Mouse (Mus musculus): ENCODE data around the gene Arsb. TPM values are rescaled to one million over a fixed set of nuclear protein-coding genes. Genes with fewer than 3 reads are reported as not detected.

The Arsb gene
- total RNA-seq, 2 experiments from 2014 or later, result 9.5 to 9.6 TPM

DNA sequence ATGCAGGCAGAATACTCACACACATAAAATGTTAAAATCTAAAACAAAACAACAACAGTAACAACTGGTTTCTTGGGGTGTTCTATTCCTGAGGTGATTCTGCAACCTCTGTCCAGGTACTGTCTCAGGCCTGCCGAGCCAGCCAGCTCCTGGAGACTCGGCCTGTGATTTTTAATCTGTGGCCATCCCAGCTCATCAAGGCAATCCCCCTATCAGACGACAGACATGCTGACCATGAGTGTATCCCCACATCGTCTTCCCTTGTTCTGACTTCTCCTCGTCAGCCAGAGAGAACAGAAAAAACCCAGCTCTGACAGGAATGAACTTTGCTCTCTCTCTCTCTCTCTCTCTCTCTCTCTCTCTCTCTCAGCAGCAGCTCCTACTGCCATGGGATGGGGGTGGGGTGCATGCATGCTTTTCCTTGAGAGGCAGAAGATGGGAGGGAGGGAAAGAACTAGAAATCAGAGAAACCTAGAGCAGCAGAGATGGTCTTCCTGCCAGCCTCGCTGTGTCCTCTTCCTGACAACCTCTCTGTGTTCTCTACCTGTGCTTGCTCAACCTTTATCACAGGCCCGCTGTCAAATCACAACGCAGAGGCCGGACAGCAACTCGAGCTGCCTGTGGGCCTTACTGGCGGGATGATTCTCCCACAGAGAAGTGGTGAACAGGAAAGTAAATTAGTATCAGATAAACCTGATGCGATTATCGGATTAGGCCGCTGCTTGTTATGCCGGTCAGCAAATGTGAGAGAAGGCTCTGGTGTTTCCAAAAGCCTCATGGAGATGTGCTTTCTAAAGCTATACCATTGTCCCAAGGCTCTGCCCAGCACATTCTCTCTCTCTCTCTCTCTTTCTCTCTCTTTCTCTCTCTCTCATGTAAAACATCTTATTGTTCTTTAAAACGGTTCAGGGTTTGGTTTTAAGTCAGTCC is 144.5 kb downstream of the Arsb start:
- no peak for DNase-seq
- intact Hi-C loops (cut with DNase I), result no loop called here

GRCm38 (mm10) chr13:93919536-93919935 is 148.1 kb downstream of the Arsb start:
- intact Hi-C loops (cut with DNase I), result loop anchor here (2.0 kb wide), 1 partner anchor 77 kb away; no protein-coding TSS in a partner anchor
- no peak for DNase-seq

DNA sequence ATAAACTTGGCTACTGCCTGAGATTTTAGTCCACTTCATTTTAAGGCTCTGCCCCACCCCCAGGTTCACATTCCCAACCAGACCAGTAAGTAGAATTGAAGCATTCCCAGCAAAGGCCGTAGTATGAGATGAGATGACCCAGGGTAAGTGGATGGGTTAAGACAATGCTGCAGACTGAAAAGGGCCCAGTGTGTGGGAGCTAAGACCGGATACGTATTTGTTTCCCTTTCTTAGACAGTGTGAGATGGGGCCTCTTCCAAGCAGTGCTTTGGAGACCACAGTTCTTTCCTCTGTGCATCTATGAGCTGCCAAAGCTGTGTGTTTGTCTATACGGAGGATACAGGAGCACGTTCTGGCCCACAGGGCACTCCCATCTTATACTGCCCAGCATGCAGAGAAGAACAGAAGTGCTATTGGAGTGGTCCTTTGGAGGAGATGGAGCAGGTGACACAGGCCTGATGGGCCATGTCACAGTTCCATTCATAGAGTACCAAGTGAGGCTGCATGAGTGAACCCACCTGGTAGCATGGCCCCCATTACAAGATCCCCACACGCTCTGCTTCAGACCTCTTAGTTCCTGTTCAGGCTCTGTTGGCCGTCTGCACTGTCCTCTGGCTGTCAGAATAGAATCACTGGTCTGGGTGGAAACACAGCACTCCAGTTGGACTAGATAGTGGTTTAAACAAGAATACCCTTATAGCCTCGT is 148.8 kb downstream of the Arsb start:
- DNase-seq, result no peak
- intact Hi-C loops (cut with DNase I), result loop anchor here (5.0 kb wide), 1 partner anchor 63 kb away; no protein-coding TSS in a partner anchor

- intact Hi-C loops (cut with DNase I), result loop anchor here (5.0 kb wide), 1 partner anchor 64 kb away; no protein-coding TSS in a partner anchor
- DNase-seq, result peak; percentile 49 to 54
Observed at GRCm38 (mm10) chr13:93920786-93921300, 149.4 kb downstream of the Arsb start.

DNA sequence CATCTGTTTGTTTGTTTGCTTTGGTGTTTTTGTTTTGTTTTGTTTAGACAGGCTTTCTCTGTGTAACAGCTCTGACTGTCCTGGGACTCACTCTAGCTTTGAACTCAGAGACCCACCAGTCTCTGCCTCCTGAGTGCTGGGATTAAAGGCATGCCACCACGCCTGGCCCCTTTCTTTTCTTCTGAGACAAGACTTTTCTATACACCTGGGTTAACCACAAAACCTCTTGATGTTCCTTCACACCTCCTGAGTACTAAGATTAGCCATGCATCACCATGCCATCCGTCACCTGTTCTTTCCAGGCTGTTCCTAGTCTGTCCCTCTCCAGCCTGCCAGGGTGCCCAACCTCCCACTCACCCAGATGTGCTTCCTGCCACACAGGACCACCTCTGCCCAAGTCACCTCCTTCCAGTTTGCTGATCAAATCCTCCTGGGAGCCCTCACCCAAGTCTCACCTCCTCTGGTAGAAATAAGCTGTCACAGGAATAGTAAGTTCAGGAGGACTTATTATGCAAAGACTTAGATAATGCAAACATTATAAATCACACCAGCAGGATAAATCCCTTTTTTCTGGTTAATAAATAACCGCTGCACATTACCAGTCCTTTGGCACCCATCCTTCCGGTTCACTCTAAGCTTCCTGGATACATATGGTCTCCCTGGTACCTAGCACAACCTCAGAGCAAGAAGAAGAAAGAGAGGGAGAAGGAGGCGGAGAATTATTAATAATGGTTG is 150.6 kb downstream of the Arsb start:
- DNase-seq, result no peak
- intact Hi-C loops (cut with DNase I), result loop anchor here (5.0 kb wide), 1 partner anchor 65 kb away; no protein-coding TSS in a partner anchor

DNA sequence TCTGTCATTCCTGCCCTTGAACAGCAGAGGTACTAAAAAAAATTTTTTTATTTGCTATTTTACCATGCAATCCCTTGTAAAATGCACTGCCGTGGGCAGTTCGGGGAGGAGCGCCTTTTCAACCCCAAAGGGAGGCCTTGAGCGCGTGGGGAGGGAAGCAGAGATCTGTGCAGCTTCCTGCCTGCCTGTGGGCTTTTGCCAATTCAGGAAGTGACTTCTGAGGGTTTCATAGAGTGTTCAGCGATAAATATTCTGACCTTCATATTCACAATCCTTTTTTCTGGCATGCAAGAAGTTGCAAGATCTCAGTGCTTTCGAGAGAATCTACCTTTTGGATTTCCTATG is 151.1 kb downstream of the Arsb start:
- intact Hi-C loops (cut with DNase I), result loop anchor here (5.0 kb wide), 1 partner anchor 65 kb away; no protein-coding TSS in a partner anchor
- peak; percentile 49 for DNase-seq

DNA sequence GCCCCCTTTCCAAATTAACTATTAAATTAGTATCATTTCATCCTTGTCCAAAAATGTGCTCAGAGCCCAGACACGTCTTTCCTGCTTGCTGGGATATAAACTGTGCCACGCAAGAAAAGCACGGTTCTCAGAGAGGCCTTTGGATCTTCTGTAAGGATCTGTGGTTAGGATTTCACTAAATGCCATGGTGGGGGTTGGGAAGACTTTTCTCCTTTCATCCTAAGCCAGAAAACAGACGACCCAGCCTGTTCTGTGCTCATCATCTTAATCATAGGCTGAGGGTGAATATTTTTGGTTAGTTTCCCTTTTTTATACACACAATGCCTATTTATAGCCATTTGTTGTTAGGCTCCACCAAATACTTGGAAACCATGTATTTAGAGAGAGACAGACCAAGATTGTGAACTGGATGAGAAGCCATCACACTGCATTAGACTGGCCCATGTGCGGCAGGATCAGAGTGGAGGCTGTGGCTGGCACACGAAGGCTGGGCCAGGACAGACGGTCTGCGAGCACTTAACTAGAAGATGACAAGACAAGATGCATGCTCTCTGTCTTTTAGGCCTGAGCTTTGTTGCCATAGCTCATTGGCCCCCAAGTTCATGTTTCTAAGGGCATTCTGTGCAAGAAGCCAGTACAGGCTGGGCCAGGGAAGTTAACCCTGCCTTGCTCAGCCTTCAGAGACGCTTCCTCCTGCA is 153.5 kb downstream of the Arsb start:
- intact Hi-C loops (cut with DNase I), result loop anchor here (5.0 kb wide), 1 partner anchor 68 kb away; no protein-coding TSS in a partner anchor
- DNase-seq, result no peak

- intact Hi-C loops (cut with DNase I), result no loop called here
- DNase-seq, result no peak
Observed at GRCm38 (mm10) chr13:93930561-93931340, 159.3 kb downstream of the Arsb start.

GRCm38 (mm10) chr13:93936455-93936854 is 165.0 kb downstream of the Arsb start:
- peak; percentile 33 to 36 for DNase-seq
- intact Hi-C loops (cut with DNase I), result no loop called here

DNA sequence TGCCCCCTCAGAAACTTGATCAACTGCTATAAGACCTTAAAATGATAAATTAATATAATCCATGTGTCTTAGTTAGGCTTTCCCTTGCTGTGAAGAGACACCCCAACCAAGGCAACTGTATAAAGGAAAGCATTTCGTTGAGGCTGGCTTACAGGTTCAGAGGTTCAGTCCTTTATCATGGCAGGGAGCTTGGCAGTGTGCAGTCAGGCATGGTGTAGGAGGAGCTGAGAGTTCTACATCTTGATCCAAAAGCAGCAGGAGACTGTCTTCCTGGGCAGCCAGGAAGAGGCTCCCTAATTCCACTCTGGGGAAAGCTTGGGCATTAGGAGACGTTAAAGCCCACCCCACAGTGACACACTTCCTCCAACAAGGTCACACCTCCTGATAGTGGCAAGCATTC is 166.7 kb downstream of the Arsb start:
- intact Hi-C loops (cut with DNase I), result no loop called here
- no peak for DNase-seq

- peak; percentile 76 to 79 for DNase-seq
- intact Hi-C loops (cut with DNase I), result no loop called here
Observed at GRCm38 (mm10) chr13:93939363-93940127, 168.1 kb downstream of the Arsb start.

DNA sequence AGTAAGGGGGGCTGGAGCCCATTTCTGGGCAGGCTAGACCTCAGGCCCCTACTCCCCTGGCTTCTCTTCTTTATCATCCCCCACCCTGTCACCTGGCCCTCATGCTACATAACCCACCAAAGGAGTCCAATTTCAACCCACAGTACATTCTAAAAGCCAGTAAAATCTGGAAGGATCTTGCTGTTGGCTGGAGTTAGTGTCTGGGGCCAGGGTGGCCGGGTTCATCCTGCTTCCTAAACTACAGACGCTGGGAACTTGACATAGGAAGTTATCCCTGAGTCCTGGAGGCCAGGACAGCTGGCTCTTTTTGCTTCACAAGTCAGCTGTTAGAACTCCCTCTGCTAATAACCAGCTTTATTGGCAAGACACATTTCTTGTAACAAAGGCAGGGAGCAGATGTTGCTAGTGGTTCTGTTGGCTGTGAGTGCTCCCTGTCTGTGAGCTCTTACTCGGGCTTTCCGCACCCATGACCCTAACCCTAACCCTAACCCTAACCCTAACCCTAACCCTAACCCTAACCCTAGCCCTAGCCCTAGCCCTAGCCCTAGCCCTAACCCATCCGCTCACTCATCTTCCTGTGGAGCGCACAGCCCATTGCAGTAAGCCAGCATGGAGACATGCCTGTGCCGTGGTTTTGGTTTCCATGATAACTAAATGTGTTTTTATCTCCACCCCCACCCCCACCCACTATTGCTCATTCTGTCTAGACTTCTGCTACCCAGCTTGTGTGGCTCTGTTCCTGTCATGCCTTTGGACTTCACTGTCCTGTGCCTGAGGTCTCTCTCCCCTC is 169.5 kb downstream of the Arsb start:
- intact Hi-C loops (cut with DNase I), result no loop called here
- peak; percentile 63 to 65 for DNase-seq

GRCm38 (mm10) chr13:93950996-93951395 is 179.6 kb downstream of the Arsb start:
- peak; percentile 46 to 48 for DNase-seq
- intact Hi-C loops (cut with DNase I), result no loop called here

GRCm38 (mm10) chr13:93951555-93951954 is 180.1 kb downstream of the Arsb start:
- DNase-seq, result no peak
- intact Hi-C loops (cut with DNase I), result no loop called here

DNA sequence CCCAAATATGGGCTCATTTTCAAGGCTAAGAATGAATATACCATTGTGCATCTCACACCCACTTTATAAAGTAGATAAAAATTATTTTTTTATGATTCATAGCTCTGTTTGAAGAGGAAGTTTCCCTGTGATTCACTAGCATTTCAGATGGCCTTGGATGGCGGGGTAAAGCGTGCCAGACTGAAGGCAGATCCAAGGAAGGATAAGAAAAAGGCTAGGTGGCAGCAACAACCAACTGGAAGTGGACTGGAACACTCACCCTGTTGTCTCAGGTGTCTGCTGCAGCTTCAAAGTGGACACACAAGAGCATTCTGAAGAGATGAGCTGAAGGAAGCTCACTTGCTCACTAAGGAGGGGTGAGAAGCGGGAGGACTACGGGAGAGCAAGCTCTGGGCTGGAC is 181.0 kb downstream of the Arsb start:
- no peak for DNase-seq
- intact Hi-C loops (cut with DNase I), result no loop called here

DNA sequence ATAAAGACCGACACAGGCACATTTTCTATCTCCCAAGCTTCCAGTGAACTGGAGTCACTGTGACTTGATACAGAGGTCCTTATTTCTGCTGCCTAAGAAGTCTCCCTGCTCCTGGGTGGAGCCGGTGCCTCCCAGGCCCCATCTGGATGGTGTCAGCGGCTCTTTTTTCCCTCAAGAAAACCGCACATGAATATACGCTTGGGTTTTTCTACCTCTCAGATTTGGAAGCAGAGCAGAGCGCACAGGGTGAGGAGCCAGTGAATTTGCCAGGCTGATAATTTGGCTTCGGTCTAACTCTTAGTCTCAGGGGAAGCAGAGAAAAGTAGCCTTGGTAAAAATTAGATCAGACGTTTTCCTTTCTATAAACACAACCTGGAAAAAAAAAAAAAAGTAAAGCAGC is 186.5 kb downstream of the Arsb start:
- DNase-seq, result no peak
- intact Hi-C loops (cut with DNase I), result no loop called here

GRCm38 (mm10) chr13:93966271-93966670 is 194.8 kb downstream of the Arsb start:
- intact Hi-C loops (cut with DNase I), result no loop called here

GRCm38 (mm10) chr13:93967138-93967537 is 195.7 kb downstream of the Arsb start:
- peak; percentile 45 to 59 for DNase-seq
- intact Hi-C loops (cut with DNase I), result no loop called here

More at GRCm38 (mm10) chr13:93966271-93966670, 194.8 kb downstream of the Arsb start:
- DNase-seq, result no peak
